Mouse (Mus musculus) right cerebral cortex, postnatal 4 days (tissue): ENCODE measurements around the gene Ksr2.

Experiments used
- DNase-seq: peaks from one replicate; pipeline ENCODE4 v3.0.0-alpha.2; 2022

The Ksr2 gene

GRCm38 (mm10) chr5:117629570-117629969, 215.8 kb downstream of the Ksr2 start:
- DNase-seq = no peak

GRCm38 (mm10) chr5:117635211-117635610, 221.4 kb downstream of the Ksr2 start:
- no peak for DNase-seq

DNA sequence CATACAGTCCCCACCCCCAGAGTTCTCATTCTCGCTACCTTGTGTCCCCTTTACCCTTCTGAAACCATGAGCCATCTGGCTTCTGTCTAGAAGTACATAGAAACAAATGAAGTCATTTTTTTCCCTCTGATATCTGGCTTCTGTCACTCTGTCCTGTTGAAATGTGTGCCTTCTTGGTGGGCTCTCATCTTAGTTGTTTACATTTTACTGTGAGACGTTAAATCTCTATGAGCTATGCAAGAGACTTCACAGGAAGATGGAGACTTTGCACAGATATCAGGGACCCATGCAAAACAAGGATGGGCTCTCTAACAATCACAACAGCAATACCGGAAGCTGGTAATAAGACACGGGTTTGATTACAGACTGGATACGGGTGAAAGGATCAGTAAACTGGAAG, 222.0 kb downstream of the Ksr2 start:
- DNase-seq = no peak

DNA sequence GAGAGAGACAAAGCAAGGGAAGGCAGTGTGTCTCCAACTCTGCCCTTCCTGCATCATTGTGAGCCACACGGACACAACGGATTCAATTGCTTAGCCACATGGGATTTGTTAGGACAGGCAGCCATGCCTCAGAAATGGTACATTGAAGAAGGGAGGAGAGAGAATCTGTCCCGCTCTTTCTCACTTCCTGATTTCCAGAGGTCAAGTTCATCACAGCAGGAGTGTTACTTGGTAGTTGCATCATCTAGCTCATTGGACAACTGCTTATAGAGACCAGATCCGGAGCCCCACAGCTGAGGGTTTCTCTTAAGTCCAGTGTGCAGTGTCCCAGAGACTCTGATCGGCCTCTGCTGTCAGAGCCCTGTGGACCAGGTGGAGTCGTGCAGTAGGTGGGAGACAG, 227.8 kb downstream of the Ksr2 start:
- no peak for DNase-seq

GRCm38 (mm10) chr5:117651238-117651886, 237.6 kb downstream of the Ksr2 start:
- no peak for DNase-seq

- DNase-seq = no peak
Observed at GRCm38 (mm10) chr5:117658641-117659040, 244.8 kb downstream of the Ksr2 start.

GRCm38 (mm10) chr5:117659596-117659995, 245.8 kb downstream of the Ksr2 start:
- no peak for DNase-seq

DNA sequence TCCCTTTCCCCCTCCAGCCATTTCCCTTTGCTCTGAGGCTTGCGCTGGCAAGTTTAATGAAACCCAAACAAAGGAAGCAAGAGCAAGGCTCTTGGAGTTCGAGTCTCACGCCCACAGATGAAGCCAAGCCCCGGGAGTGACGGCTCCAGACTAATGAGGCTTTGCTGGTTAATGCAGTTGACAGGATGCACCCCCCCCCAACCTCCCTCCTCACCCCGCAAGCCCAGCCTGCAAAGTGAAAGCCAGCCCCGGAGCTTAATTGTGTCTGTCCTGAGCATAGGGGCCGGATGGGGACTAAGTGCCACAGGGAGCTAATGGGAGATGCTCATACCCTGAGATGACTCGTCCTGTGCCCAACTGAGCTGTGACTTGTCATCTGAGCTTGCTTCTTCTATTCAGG, 251.4 kb downstream of the Ksr2 start:
- no peak for DNase-seq

- peak; percentile 26 for DNase-seq
Observed at GRCm38 (mm10) chr5:117667314-117667713, 253.5 kb downstream of the Ksr2 start.

DNA sequence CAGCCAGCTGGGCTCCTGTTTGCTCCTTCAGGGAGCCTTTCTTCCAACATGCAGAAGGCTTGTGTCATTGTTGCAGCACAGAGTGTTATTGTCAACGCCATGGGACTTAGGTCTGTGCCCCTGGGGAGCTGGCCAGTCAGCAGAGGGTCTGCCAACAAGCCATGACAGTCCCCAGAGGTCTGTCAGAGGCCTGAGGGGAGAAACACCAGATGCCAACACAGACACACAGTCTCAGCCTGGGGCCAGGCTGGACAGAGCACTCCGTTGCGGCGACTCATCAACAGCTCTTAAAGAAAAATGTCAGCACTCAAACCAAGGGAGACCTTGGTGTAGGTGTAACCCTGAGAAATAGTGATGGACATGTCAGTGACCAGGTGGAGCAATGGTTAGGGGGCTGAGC, 255.5 kb downstream of the Ksr2 start:
- no peak for DNase-seq

DNA sequence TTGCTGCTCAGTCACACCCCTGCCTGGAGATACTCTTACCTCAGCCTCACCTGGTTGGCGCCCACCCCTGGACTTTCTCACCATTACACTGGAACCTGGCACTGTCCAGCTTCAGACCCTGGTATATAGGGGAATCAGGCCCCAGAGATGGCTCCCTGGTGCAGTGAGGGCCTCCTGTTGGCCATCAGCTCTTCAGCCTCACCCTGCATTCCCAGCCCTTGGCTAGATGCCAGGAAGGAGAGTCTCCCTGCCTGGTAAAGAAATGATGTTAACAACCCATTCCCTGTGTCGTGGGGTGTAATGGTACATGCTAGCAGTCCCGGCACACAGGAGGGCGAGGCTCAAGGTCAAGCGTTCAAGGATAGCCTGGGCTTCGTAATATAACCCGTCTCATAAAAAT, 256.0 kb downstream of the Ksr2 start:
- DNase-seq = no peak

- DNase-seq = no peak
Observed at GRCm38 (mm10) chr5:117671362-117671761, 257.6 kb downstream of the Ksr2 start.

GRCm38 (mm10) chr5:117675840-117676239, 262.0 kb downstream of the Ksr2 start:
- DNase-seq = no peak

DNA sequence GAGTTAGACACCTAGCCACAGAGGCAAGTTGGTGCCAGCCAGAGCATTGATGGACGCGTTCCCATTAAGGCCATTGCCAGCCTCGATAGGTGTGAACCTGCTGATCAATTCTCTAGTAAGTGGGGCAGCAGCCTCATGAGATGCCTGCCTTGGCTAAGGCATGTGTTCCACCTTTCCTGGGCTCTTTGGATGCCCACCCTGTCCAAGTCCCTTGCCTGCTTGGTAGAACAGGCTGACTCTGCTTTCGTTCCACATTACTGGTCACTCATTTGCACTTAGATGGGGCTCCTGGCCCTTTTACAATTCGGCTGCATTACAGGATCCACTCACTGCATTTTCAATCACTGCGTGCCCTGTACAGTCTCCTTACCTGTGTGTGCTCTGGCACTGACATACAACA, 263.4 kb downstream of the Ksr2 start:
- DNase-seq = no peak

DNA sequence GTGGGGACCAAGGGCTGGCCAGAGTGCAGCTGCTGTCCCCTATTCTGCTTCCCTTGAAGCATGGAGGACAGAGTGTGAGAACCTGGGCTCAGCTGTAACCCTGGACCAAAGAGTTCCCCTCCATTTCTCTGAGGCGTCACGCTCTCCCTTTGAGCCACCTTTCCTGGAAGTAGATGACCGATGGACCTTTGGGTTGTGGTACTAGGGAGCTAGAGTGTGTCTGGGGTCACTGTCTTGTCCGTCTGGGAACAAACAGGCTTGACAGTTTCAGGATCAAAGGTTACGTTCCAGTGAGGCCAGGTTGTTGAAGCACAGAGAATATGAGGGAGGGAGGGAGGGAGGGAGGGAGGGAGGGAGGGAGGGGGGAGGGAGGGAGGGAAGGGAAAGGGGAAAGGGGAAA, 264.6 kb downstream of the Ksr2 start:
- DNase-seq = no peak

- DNase-seq = no peak
Observed at GRCm38 (mm10) chr5:117682226-117682625, 268.4 kb downstream of the Ksr2 start.

DNA sequence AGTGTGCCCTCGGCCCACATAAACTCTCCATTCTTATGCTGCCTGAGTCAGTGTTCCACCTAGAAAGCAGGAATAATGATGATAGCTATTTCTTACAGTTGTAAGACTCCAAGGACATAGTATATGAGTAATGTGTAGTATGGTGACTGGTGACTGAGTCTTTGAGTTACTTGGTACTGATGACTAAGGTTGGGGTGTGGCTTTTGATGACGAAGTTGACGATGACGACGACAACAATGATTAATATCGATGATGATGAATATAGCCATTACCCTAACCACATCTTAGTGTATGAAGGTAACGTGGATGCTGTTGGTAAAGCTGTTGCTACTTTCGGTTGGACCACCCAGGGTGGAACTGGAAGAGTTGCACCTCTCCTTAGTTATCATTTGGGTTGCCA, 270.7 kb downstream of the Ksr2 start:
- DNase-seq = no peak

DNA sequence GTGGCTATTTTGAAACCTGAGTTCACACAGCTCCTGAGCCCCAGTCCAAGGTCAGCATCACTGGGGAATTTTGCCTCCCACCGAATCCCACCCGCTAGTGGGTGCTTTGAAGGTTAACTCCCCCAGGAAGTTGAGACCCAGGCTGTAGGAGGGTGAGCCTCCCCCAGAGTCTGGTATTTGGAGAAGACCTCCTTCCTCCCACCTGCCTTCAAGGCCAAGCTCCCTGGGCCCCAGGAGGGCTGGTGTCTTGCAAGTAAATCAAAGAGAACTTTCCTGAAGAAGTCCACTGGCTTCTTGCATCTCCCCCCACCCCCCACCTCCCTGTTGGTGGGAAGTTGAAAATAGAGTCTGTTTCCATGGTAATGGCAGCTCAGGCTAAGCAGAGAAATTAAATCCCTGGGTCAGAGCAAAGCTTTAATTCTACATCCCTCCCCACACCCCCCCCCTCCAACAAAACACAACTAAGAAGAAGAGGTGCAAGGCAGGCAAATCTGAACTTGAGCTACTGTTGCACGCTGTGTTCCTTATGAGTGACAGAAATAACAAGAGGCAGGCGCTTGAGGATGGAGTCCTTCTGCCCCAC, 274.1 kb downstream of the Ksr2 start:
- no peak for DNase-seq

GRCm38 (mm10) chr5:117688738-117689137, 274.9 kb downstream of the Ksr2 start:
- DNase-seq = no peak

DNA sequence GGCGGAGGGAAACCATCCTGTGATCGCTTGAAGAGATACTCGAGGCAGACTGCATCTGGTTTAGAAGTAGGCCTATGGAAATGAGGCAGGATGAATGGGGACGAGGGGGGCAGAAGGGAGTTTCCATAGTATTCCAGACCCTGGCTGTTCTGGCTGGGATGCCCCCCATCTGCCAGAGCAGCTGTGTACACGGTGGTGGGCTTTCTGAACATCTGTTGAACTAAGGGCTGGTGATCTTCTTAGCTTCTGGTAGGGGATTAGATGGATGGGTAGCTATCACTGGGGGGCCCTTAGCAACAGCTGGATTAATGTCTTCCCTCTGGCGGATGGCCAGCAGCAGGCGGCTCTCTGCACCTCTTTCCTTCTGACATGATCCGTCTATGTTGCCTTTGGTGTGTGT, 276.0 kb downstream of the Ksr2 start:
- no peak for DNase-seq

DNA sequence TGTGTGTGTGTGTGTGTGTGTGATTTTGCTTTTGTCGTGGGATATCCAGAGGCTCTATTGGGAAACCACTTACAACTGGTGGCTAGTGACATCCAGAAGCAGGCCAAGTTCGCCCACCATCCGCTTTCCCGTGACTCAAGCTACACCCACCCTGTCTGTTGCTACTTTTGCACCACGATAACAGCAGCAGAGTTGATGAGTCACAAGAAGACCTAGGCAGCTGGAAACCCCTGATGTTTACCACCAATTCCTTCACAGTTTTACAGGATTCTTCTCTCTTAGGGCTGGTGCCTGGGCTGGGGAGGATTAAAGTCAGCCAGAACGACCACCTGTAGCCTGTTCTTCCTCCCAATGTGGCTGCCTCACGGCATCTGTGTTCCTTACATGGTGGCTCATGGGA, 277.5 kb downstream of the Ksr2 start:
- DNase-seq = no peak

DNA sequence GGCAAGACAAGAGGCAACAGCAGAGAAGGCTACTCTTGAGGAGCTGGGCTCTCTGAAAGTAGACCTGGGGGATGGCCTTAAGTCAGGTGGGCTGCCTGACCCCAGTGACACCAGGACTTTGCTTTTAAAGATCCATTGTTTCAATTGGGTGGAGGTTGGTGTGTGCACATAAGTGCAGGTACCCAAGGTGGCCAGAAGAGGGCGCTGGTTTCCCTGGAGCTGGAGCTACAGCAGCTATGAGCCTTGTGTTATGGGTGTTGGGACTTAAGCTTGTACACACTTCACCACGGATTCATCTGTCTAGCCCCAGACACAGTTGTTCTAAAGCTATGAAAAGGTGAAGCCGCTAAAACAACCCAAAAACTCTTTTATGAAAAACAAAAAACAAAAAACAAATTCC, 279.8 kb downstream of the Ksr2 start:
- DNase-seq = no peak

DNA sequence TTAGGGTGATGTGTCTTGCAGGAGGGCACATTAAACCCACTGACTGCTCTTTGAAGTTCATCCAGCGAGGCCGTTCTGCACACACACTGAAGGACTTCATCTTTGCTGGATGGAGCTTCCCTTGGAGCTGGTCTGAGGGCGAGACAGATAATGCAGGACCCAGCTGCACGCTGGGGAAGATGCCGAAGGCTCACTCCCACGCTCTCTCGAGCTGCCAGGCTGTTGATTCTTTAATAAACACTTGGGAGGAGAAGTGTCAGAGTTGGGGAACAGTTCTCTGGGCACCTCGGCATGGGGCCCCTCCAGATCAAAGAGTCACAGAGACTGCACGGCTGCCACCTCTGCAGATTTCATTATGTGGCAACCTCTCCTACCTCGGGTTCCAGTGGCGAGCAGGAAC, 280.8 kb downstream of the Ksr2 start:
- DNase-seq = no peak

GRCm38 (mm10) chr5:117696366-117696765, 282.6 kb downstream of the Ksr2 start:
- DNase-seq = no peak

DNA sequence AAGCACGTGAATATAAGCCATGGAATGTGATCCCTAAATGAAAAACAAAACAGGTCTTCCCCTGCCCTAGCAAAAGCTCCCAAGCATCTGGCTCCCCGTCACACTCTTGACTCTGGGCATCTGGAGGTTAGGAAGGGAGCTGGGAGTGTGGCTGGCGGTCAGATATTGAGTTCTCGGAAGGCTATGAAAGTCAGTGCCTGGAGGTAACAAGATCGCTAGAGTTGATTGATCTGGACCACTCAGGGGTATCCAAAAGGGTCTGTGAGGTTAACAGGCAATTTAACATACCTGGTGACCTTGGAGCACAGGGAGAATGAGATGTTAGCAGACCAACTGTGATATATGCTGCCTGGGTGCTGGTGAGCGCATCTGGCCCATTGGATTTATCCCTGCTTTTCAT, 283.8 kb downstream of the Ksr2 start:
- DNase-seq = no peak
